Mouse (Mus musculus): ENCODE measurements around the gene Cpn2.

DNA sequence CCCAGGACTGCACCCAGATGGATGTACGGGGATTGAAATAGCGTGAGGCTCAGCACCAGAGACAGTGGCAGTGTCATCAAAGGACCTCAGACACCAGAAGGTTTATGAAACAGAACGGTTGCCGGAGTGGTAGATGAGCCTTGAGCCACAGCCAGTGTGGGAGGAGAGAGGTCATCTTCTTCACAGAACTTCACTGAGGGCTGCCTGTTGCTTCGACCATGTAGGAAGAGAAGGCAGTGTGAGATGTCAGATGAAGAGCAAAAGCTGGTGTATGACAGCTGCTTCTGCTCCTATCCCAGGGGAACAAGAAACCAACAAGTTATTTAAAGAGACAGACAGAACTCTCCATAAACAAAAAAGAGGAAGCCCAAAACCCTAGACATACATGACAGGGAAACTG lies 36.9 kb upstream of the Cpn2 start:
- TF ChIP-seq CTCF (IDR thresholded peaks at IDR 0.05): no peak
- TF ChIP-seq POLR2A (IDR thresholded peaks at IDR 0.05; ENCODE audit: insufficient read depth, low read depth, low read length): no peak
- no peak for TF ChIP-seq EP300 (IDR thresholded peaks at IDR 0.05; ENCODE audit: insufficient read depth, low read depth, low read length)
